Mouse (Mus musculus): ENCODE measurements around the gene Opalin. TPM values are rescaled to one million over a fixed set of nuclear protein-coding genes. Genes with fewer than 3 reads are reported as not detected.
A peak's percentile ranks its signal among the peaks of the same experiment; 100 is the strongest.

Gene Opalin
- total RNA-seq, 2 experiments from 2014 or later = not detected

GRCm38 (mm10) chr19:41083646-41084045 is 6.7 kb upstream of the Opalin start:
- intact Hi-C loops (cut with DNase I) = no loop called here
- no peak for DNase-seq

GRCm38 (mm10) chr19:41081589-41081988 is 4.7 kb upstream of the Opalin start:
- no peak for DNase-seq
- intact Hi-C loops (cut with DNase I) = no loop called here

- intact Hi-C loops (cut with DNase I) = no loop called here
Measured at GRCm38 (mm10) chr19:41073746-41074455, 3.0 kb downstream of the Opalin start.

GRCm38 (mm10) chr19:41071500-41071899 is 5.4 kb downstream of the Opalin start:
- DNase-seq = peak; percentile 88 to 91
- intact Hi-C loops (cut with DNase I) = no loop called here

More at GRCm38 (mm10) chr19:41073746-41074455, 3.0 kb downstream of the Opalin start:
- no peak for DNase-seq

GRCm38 (mm10) chr19:41054702-41055101 is 22.2 kb downstream of the Opalin start:
- intact Hi-C loops (cut with DNase I) = no loop called here

GRCm38 (mm10) chr19:41053530-41053929 is 23.4 kb downstream of the Opalin start:
- peak in 1 of 2 experiments; percentile 16 for DNase-seq
- intact Hi-C loops (cut with DNase I) = no loop called here

More at GRCm38 (mm10) chr19:41054702-41055101, 22.2 kb downstream of the Opalin start:
- DNase-seq = no peak

GRCm38 (mm10) chr19:41052247-41052646 is 24.7 kb downstream of the Opalin start:
- DNase-seq = no peak
- intact Hi-C loops (cut with DNase I) = no loop called here

- DNase-seq = no peak
- intact Hi-C loops (cut with DNase I) = no loop called here
Measured at GRCm38 (mm10) chr19:41051714-41052113, 25.2 kb downstream of the Opalin start.

- intact Hi-C loops (cut with DNase I) = no loop called here
- DNase-seq = no peak
Measured at GRCm38 (mm10) chr19:41048187-41048559, 28.7 kb downstream of the Opalin start.

- no peak for DNase-seq
- intact Hi-C loops (cut with DNase I) = no loop called here
Measured at GRCm38 (mm10) chr19:41047437-41048186, 29.3 kb downstream of the Opalin start.

- intact Hi-C loops (cut with DNase I) = no loop called here
- no peak for DNase-seq
Measured at GRCm38 (mm10) chr19:41045091-41045770, 31.7 kb downstream of the Opalin start.

- intact Hi-C loops (cut with DNase I) = no loop called here
- DNase-seq = no peak
Measured at GRCm38 (mm10) chr19:41039110-41039509, 37.8 kb downstream of the Opalin start.

GRCm38 (mm10) chr19:41035809-41036551 is 40.9 kb downstream of the Opalin start:
- intact Hi-C loops (cut with DNase I) = no loop called here
- no peak for DNase-seq

- no peak for DNase-seq
- intact Hi-C loops (cut with DNase I) = no loop called here
Measured at GRCm38 (mm10) chr19:41031869-41032268, 45.0 kb downstream of the Opalin start.

- no peak for DNase-seq
- intact Hi-C loops (cut with DNase I) = no loop called here
Measured at GRCm38 (mm10) chr19:41031009-41031408, 45.9 kb downstream of the Opalin start.

GRCm38 (mm10) chr19:41030161-41030560 is 46.8 kb downstream of the Opalin start:
- intact Hi-C loops (cut with DNase I) = no loop called here
- DNase-seq = no peak

GRCm38 (mm10) chr19:41029219-41029618 is 47.7 kb downstream of the Opalin start, which contains the start of gene Dntt:
Gene Dntt (plus strand): TSS chr19:41029275.
- intact Hi-C loops (cut with DNase I) = no loop called here
- no peak for DNase-seq

- intact Hi-C loops (cut with DNase I) = no loop called here
Measured at GRCm38 (mm10) chr19:41027601-41028000, 49.3 kb downstream of the Opalin start.

GRCm38 (mm10) chr19:41027024-41027423 is 49.9 kb downstream of the Opalin start:
- intact Hi-C loops (cut with DNase I) = no loop called here
- no peak for DNase-seq

More at GRCm38 (mm10) chr19:41027601-41028000, 49.3 kb downstream of the Opalin start:
- DNase-seq = no peak

GRCm38 (mm10) chr19:41026551-41026950 is 50.4 kb downstream of the Opalin start:
- intact Hi-C loops (cut with DNase I) = no loop called here

GRCm38 (mm10) chr19:41022244-41022643 is 54.7 kb downstream of the Opalin start:
- DNase-seq = no peak

More at GRCm38 (mm10) chr19:41026551-41026950, 50.4 kb downstream of the Opalin start:
- no peak for DNase-seq

More at GRCm38 (mm10) chr19:41022244-41022643, 54.7 kb downstream of the Opalin start:
- intact Hi-C loops (cut with DNase I) = no loop called here
